Mouse (Mus musculus) midbrain, embryonic 16.5 days (tissue): ENCODE data around the gene Gm45337. TPM values are rescaled to one million over a fixed set of nuclear protein-coding genes. Genes with fewer than 3 reads are reported as not detected.
"Not testable (repeated sequence)": the region's sequence is repeated elsewhere in the genome, so short reads cannot be mapped to it uniquely, and the experiment has no call there.

Experiments
- ATAC-seq: fragments of 200-750 bp; cut with Nextera tagmentation; 2 replicates; pipeline ENCODE4 v1.8.0; 2017; ENCODE audit warnings: moderate TSS enrichment
- H3K27ac ChIP-seq: fragments of 300-500 bp; sonication (generic); 2 replicates; pipeline ENCODE4 v1.5.1; 2014; ENCODE audit warnings: mild to moderate bottlenecking, low read length, mixed read lengths
- H3K27me3 ChIP-seq: fragments of 300-500 bp; sonication (generic); 2 replicates; pipeline ENCODE4 v1.6.1; 2014; ENCODE audit warnings: low read depth, low read length, mixed read lengths; ENCODE audit not compliant: control insufficient read depth, insufficient read depth
- H3K36me3 ChIP-seq: fragments of 300-500 bp; sonication (generic); 2 replicates; pipeline ENCODE4 v1.6.1; 2014; ENCODE audit warnings: mild to moderate bottlenecking, low read length, moderate library complexity, mixed read lengths; ENCODE audit not compliant: control insufficient read depth, insufficient read depth
- H3K4me1 ChIP-seq: fragments of 300-500 bp; sonication (generic); 2 replicates; pipeline ENCODE4 v1.6.1; 2014; ENCODE audit warnings: mild to moderate bottlenecking, low read length, mixed read lengths; ENCODE audit not compliant: control insufficient read depth, insufficient read depth
- H3K4me2 ChIP-seq: fragments of 300-500 bp; sonication (generic); 2 replicates; pipeline ENCODE4 v1.6.1; 2014; ENCODE audit warnings: mild to moderate bottlenecking, low read length, mixed read lengths
- H3K4me3 ChIP-seq: fragments of 300-500 bp; sonication (generic); 2 replicates; pipeline ENCODE4 v1.5.1; 2014; ENCODE audit warnings: low read depth, mild to moderate bottlenecking, low read length, moderate library complexity, mixed read lengths
- H3K9ac ChIP-seq: fragments of 300-500 bp; sonication (generic); 2 replicates; pipeline ENCODE4 v1.6.1; 2014; ENCODE audit warnings: low read depth, low read length, mixed read lengths
- H3K9me3 ChIP-seq: fragments of 300-500 bp; sonication (generic); replicated peaks from 2 replicates; pipeline ENCODE4 v1.6.1; 2014; ENCODE audit warnings: mild to moderate bottlenecking, low read length, mixed read lengths; ENCODE audit not compliant: control insufficient read depth, poor library complexity, severe bottlenecking
- WGBS: fragments of 180-500 bp; shearing (Covaris S2); extraction: QIAGEN DNeasy Blood & Tissue Kit; methylation state at CpG from one replicate; pipeline ENCODE4 v1.1.7; 2014; 5-methylcytosine and 5-hydroxymethylcytosine counted together
- polyA plus RNA-seq: library from polyadenylated mRNA; unstranded; fragments of >200 nt; fragmentation: Nextera tagmentation; extraction: Ambion mirVana; gene quantifications from 2 replicates; pipeline ENCODE4 v1.2.1, GENCODE M21; 2015

The Gm45337 gene
- polyA plus RNA-seq, 1 experiment from 2014 or later = not detected

DNA sequence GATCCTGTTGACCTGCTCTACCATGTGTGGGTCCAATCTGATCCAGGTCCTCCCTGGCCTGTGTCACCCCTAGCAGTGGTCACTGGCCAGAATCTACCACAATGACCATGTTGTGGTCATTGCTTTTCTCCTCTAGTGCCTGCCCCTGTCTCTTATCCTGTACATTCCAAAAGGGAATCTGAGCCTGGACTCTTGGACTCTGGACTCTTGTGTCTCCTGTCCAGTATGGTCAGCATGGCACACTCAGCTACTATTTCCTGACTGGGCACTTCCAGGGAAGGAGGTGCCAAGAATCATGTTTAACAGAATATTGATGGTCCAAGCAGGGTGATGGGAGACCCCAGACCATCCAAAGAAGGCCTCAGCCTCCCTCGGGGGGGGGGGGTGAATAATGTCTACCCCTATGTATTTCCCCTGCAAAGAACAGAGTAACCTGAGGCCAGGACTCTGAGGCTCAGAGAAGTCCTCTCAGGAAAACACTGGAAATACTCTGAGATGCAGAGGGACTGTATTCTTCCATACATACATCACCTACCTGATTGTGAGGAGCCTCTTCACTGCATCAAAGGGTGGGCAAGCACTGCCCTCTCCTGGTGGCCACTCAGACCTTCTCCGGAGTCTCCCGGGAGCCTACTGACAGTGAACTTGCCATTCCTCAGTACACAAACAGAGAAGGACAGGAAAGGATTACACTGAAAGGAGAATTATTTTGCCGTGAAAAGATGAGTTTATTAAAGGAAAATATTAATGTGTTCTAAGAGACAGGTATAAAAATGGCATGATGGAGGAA lies 10.0 kb downstream of the Gm45337 start:
- Histone ChIP-seq H3K27me3 (no peaks in the 10 kb centered on the region), H3K4me1 (no peaks in the 10 kb centered on the region), H3K36me3 (no peaks in the 10 kb centered on the region), H3K27ac (no peak overlapping the region), H3K9ac (no peak overlapping the region), H3K4me2 (no peak overlapping the region), H3K9me3 (no peaks in the 10 kb centered on the region), H3K4me3 (no peak overlapping the region)
- 60% methylated on average over 4 of the region's 4 CpGs for WGBS
- no peak for ATAC-seq

DNA sequence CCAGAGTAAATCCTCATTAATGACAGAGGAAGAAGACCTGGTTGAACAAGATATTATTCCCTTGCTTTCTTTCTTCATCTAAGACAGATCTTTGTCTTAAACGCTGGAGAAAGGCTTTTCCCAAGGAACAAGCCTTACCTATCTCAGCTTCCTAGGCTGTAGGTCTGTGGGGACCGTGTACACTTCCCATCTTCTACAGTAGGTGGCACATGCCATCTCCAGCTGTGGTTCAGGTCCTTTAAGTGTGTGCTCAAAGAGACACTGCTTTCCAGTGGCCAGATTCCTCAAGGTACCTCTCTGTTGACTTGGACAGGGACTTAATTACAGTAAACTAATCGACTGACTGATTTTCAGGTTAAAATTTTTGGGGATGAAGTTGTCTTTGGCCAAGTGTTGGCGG lies 15.6 kb downstream of the Gm45337 start:
- ATAC-seq = no peak
- Histone ChIP-seq H3K4me2 (no peak overlapping the region), H3K36me3 (no peaks in the 10 kb centered on the region), H3K9me3 (no peaks in the 10 kb centered on the region), H3K27ac (no peak overlapping the region), H3K4me1 (no peaks in the 10 kb centered on the region), H3K27me3 (no peaks in the 10 kb centered on the region), H3K9ac (no peak overlapping the region), H3K4me3 (no peak overlapping the region)
- 64% methylated on average over 4 of the region's 4 CpGs for WGBS

DNA sequence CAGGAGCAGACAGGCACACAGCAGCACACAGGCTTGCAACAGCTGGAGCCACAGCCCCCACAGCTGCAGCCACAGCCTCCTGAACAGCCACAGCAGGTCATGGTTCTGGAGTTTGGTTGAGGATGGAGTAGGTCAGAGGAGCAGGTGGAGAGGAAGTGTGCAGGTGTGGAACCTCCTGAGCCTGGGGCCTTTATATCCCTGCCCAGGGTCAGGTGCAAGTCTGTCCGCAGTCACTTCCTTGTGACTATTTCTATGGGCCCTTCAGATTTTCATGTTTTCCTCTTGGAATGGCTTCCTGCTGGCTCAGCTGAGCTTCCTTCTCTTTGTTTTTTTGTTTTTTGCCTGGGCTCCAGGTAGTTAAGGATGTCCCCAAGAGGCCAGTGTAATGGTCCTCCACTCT lies 23.8 kb downstream of the Gm45337 start, which contains the start of gene Gm45618:
Gm45618 (minus strand) TSS at position 101 of the 400 bp plus-strand sequence.
- not testable (repeated sequence) for H3K27ac ChIP-seq, H3K4me1 ChIP-seq, H3K4me2 ChIP-seq, H3K36me3 ChIP-seq, H3K9me3 ChIP-seq, ATAC-seq, H3K4me3 ChIP-seq, H3K27me3 ChIP-seq, H3K9ac ChIP-seq
- WGBS = 100% methylated on average over 1 of the region's 1 CpGs

DNA sequence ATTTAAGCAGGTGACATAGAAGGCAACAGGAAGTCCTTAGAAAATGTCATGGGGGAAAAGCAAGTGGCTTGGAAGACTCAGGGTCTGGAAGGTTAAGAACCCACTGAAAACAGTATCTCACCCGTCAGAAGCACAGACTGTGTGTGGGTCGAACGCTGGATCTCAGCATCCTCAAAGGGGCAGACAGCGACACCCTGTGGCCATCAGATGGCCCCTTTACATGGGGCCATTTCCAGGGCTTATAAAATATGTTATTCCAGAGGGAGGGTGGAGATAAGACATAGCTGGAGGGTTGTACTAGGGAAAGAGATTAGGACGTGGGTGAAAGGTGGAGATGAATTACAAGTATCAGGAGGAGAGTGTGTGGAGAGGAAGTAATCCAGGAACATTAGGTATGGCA lies 24.8 kb downstream of the Gm45337 start:
- Histone ChIP-seq H3K27me3 (no peaks in the 10 kb centered on the region), H3K9me3 (no peaks in the 10 kb centered on the region), H3K4me1 (no peaks in the 10 kb centered on the region), H3K36me3 (no peaks in the 10 kb centered on the region), H3K4me2 (no peak overlapping the region), H3K4me3 (no peak overlapping the region), H3K9ac (no peak overlapping the region), H3K27ac (no peak overlapping the region)
- ATAC-seq = no peak
- 13% methylated on average over 5 of the region's 5 CpGs for WGBS

DNA sequence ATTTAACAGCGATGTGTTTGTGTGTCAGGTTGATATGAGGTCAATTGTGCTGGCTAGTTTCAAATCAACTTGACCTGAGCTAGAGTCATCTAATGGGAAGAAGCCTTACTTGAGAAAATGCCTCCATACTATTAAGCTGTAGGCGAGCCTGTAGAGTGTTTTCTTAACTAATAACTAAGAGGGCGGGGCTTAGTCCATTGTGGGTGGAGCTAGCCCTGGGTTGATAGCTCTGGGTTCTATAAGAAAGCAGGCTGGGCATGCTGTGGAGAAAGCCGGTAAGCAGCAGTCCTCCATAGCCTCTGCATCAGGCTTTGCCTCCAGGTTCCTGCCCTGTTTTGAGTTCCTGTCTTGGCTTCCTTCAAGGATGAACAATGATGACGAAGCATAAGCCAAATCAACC lies 39.7 kb downstream of the Gm45337 start:
- no peak overlapping the region for H3K9ac ChIP-seq
- H3K4me3 ChIP-seq = no peak overlapping the region
- no peak overlapping the region for H3K4me2 ChIP-seq
- no peaks in the 10 kb centered on the region for H3K27me3 ChIP-seq
- no peaks in the 10 kb centered on the region for H3K36me3 ChIP-seq
- H3K9me3 ChIP-seq = no peaks in the 10 kb centered on the region
- H3K4me1 ChIP-seq = no peaks in the 10 kb centered on the region
- WGBS = 59% methylated on average over 5 of the region's 5 CpGs
- H3K27ac ChIP-seq = no peak overlapping the region
- no peak for ATAC-seq

DNA sequence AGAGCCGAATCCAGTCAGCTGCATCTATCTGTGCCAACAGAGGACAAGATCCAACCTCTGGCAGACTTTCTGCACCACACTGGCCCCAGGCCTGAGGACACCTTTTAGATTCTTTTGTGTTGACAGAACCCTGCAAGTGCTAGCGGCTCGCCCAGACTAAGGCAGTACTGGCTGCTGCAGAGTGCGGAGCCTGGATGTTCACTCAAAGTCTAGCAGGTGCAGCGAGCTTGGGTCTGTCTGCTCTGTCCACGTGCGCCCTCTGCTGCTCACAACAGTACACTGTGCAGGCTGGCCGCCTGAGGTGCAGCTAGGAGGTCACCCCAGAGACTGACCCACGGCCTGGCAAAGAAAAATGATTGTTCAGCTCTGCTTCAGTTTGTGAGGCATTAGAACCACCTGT lies 46.6 kb downstream of the Gm45337 start:
- ATAC-seq = peak; percentile 57
- Histone ChIP-seq H3K4me2 (peak overlapping the region; percentile 43), H3K36me3 (no peaks in the 10 kb centered on the region), H3K9me3 (no peaks in the 10 kb centered on the region), H3K9ac (no peak overlapping the region; the same call in 1 of the 2 replicates), H3K27me3 (no peaks in the 10 kb centered on the region), H3K4me3 (peak overlapping the region; percentile 12; the same call in 1 of the 2 replicates), H3K27ac (no peak overlapping the region), H3K4me1 (peaks cover 21% of the 10 kb centered on the region)
- WGBS = 10% methylated on average over 9 of the region's 9 CpGs

DNA sequence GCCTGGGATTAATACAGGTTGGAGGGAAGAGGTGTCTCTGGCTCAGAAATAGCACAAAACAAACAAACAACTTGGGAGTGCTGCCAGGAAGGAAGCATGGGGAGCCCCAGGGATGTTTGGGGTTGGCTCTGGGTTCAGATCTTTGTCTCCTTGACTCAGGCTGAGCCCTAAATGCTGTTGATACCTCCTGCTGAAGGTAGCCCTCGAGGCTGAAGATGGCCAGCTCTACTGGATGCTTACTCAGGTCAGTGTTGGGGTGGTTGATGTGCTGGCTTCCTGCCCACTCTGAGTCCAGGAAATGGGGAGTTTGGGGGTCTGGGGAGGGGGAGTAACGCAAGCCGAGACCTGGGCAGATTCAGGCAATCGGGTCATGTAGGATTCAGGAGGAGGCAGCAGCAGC lies 47.7 kb downstream of the Gm45337 start:
- Histone ChIP-seq H3K27me3 (no peaks in the 10 kb centered on the region), H3K4me2 (peak overlapping the region; percentile 96)
- 66% methylated on average over 4 of the region's 4 CpGs for WGBS

DNA sequence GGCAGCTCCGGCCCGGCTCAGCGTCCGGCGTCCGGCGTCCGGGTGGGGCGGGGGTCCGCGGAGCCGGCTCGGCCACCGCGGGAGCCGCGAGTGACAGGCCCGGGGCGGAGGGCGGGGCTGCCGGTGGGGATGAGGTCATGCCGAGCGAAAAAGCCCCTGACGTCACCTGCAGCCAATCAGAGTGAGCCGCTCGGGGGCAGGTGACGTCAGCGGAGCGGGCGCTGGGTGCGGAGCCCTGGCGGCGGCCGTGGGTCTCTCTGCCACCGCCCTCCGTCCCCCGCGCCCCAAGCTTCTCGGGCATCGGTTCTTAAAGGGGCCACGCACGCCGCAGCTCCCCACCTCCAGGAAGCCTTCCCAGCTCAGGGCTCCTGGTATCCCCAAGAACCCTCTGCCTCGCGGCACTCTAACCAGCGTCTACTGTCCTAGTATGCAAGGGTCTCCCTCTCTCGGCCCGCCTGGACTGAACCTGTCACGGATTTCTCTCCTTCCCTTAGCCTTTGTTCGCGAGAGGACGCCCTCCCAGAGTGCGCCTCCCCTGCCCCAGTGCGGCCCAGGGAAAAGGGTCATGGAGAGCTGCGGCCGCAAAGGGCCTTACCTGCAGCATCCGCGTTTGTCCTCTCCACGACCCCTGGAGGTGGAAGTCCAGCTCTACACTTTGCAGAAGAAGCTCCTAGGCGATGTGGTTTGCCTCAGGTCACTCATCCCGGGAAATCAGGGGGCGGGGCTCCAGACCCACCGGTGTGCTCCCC lies 49.0 kb downstream of the Gm45337 start, which contains the start of gene Dusp8:
Dusp8 (minus strand) TSS at position 661 of the 749 bp plus-strand sequence.
- no peaks in the 10 kb centered on the region for H3K36me3 ChIP-seq
- peaks cover 45% of the 10 kb centered on the region for H3K4me1 ChIP-seq
- no peaks in the 10 kb centered on the region for H3K27me3 ChIP-seq
- H3K9me3 ChIP-seq = no peaks in the 10 kb centered on the region
- peak; percentile 69 for ATAC-seq
- H3K4me2 ChIP-seq = peak within 1 kb of the TSS; percentile 96
- H3K27ac ChIP-seq = peak within 1 kb of the TSS; percentile 98
- under 1% methylated on average over 57 of the region's 63 CpGs for WGBS
- H3K9ac ChIP-seq = peak within 1 kb of the TSS; percentile 99
- peak within 1 kb of the TSS; percentile 88 for H3K4me3 ChIP-seq

More for the DNA sequence above, 47.7 kb downstream of the Gm45337 start:
- peak overlapping the region; percentile 88; the same call in 1 of the 2 replicates for H3K4me3 ChIP-seq
- H3K27ac ChIP-seq = no peak overlapping the region
- H3K36me3 ChIP-seq = no peaks in the 10 kb centered on the region
- peaks cover 32% of the 10 kb centered on the region for H3K4me1 ChIP-seq
- no peak for ATAC-seq
- H3K9ac ChIP-seq = peak overlapping the region; percentile 99; the same call in 1 of the 2 replicates
- H3K9me3 ChIP-seq = no peaks in the 10 kb centered on the region
